Mouse (Mus musculus): Measurements from ENCODE around the gene Mgat4b. TPM values are rescaled to one million over a fixed set of nuclear protein-coding genes. Genes with fewer than 3 reads are reported as not detected.
"Not testable (repeated sequence)": the region's sequence is repeated elsewhere in the genome, so short reads cannot be mapped to it uniquely, and the experiment has no call there.

Gene Mgat4b
- polyA plus RNA-seq (2015; fragmentation: Nextera tagmentation; extraction: Ambion mirVana) = 17.1 and 20.5 TPM in 2 replicates

DNA sequence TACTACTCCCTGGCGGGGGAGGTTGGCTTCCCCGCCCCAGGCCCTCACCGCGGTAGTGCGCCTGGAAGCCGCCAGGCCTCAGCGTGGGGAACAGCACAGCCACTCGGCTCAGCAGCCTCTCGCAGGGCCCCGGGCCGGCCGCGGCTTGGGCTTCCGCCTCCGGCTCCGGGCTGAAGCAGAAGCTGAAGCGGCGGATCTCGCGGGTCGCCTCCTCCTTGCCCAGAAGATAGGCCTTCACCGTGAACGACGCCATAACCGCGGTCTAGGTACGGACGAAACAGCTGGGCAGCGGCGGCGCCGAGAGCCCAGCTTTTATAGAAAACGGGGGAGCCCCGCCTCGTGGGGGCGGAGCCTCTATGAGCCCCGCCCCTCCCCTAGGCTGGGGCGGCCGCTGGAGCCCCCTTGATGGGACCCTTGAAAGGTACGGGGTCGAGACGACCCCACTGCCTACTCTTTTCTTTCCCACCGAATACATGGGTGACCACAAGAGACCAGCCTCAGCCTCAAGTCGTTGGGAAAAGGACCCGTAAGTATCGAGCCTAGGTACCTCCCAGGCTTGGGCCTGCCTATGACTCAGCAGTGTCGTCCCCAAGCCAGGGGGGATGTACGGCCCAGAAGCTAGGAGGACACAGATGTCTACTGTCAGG lies at the start of gene Mgat4b, which contains the start of gene Sqstm1:
Mgat4b (plus strand) TSS at position 386 of the 647 bp plus-strand sequence.
Sqstm1 (minus strand) TSS at position 323 of the 647 bp plus-strand sequence.
- H3K27ac ChIP-seq = peak within 1 kb of the TSS; percentile 96
- peak within 1 kb of the TSS; percentile 86 for H3K4me3 ChIP-seq
- WGBS = under 1% methylated on average over 48 of the region's 48 CpGs
- H3K4me2 ChIP-seq (replicated peaks) = peak within 1 kb of the TSS; percentile 71
- H3K9me3 ChIP-seq = no peaks in the 10 kb centered on the region
- peak; percentile 71 for ATAC-seq (ENCODE audit: low FRiP score, low read depth)
- no peaks in the 10 kb centered on the region for H3K27me3 ChIP-seq
- peaks cover 17% of the 10 kb centered on the region for H3K4me1 ChIP-seq
- peak within 1 kb of the TSS; percentile 97 for H3K9ac ChIP-seq
- H3K36me3 ChIP-seq = peaks cover 26% of the 10 kb centered on the region

DNA sequence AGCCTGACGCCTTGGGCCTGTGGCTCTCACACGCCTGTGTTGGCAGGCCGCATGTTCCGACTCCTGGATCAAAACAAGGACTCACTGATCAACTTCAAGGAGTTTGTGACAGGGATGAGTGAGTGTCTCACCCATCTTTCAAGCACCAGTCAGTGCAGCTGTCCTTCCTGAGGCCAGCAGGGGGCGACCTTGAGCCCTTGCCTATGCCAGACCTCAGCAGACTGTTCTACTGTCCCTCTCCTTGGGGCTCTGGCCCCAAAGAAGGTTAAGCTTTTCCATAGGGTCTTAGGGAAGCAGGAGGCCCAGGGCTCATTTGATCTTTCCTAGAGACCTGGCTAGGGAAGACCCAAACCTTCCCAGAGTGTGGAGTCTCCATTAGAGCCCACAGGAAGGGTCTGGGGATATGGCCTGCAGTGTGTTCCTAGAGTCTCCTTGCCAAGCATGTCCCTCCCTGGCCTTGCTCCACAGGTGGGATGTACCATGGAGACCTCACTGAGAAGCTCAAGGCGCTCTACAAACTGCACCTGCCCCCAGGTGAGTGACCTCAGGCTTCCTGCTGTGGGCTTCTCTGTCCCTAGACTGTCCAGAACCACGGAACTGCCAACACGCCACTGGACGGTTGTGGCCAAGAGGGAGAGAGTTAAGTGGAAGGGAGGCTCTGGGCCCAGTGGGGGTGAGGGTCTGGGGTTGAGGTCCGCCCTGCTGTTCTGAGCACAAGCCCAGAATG lies 48.9 kb upstream of the Mgat4b start:
- Histone ChIP-seq H3K36me3 (peaks cover 94% of the 10 kb centered on the region), H3K27ac (no peak overlapping the region), H3K9ac (no peak overlapping the region), H3K4me2 (replicated peaks) (no peak overlapping the region), H3K27me3 (no peaks in the 10 kb centered on the region), H3K9me3 (no peaks in the 10 kb centered on the region), H3K4me1 (no peaks in the 10 kb centered on the region), H3K4me3 (no peak overlapping the region)
- no peak; the same call in 1 of the 2 replicates for ATAC-seq (ENCODE audit: low FRiP score, low read depth)
- WGBS = 64% methylated on average over 10 of the region's 10 CpGs

DNA sequence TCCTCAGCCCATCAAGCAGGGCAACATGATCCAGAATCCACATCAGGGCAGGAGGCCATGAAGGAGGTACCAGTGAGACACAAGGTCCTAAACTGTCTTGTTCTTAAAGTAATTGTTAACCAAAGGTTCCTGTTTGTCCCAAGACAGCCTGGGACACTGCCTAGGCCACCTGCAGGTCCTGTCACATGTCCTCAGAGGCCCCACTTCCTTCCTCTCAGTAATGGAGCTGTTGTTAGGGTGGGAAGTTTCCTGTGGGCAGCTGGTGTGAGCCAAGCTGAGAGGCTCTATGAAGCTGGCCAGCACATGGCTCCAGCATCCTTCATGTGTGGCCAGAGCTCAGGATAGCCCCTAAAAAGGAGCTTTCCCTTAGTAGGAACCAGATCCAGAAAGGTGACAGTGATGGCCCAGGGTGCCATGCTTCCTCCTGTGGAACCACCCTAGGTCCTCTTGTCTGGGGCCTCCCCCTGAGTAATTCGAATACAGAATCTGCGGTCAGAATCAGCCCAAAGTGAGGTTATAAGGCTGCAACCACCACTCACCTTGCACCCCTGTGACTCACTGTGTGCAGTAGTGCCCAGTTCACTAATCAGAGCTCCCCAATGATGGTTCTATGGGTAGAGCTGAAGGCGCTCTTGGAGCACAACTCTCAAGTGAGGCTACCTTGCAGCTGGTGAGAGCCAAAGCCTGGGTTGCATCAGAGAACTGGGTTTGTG lies 48.2 kb upstream of the Mgat4b start:
- ATAC-seq (ENCODE audit: low FRiP score, low read depth) = no peak
- Histone ChIP-seq H3K27ac (no peak overlapping the region), H3K4me2 (replicated peaks) (no peak overlapping the region), H3K36me3 (peaks cover 88% of the 10 kb centered on the region), H3K9ac (no peak overlapping the region), H3K4me3 (no peak overlapping the region), H3K27me3 (no peaks in the 10 kb centered on the region), H3K9me3 (no peaks in the 10 kb centered on the region), H3K4me1 (no peaks in the 10 kb centered on the region)
- WGBS = 96% methylated on average over 3 of the region's 3 CpGs

DNA sequence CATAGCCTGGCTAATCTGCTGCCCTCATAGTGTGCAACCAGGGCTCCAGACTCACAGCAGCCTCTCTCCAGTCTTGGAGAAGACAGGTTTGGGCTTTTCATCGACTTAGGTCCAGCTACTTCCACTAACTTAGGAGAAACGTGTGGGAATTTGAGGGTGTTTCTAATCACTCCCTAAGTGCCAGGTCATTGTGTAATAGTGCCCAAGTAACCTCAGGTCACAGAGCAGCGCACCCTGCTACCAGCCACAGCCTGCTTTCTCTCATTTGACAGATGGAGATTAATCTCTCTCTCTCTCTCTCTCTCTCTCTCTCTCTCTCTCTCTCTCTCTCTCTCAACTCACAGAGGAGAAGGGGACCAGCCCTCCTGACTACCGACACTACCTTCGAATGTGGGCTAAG lies 42.3 kb upstream of the Mgat4b start:
- Histone ChIP-seq H3K9me3 (no peaks in the 10 kb centered on the region), H3K27me3 (no peaks in the 10 kb centered on the region), H3K27ac (no peak overlapping the region), H3K9ac (no peak overlapping the region), H3K4me3 (no peak overlapping the region), H3K4me2 (replicated peaks) (no peak overlapping the region), H3K36me3 (peaks cover 73% of the 10 kb centered on the region), H3K4me1 (no peaks in the 10 kb centered on the region)
- ATAC-seq (ENCODE audit: low FRiP score, low read depth) = no peak
- 80% methylated on average over 5 of the region's 5 CpGs for WGBS

DNA sequence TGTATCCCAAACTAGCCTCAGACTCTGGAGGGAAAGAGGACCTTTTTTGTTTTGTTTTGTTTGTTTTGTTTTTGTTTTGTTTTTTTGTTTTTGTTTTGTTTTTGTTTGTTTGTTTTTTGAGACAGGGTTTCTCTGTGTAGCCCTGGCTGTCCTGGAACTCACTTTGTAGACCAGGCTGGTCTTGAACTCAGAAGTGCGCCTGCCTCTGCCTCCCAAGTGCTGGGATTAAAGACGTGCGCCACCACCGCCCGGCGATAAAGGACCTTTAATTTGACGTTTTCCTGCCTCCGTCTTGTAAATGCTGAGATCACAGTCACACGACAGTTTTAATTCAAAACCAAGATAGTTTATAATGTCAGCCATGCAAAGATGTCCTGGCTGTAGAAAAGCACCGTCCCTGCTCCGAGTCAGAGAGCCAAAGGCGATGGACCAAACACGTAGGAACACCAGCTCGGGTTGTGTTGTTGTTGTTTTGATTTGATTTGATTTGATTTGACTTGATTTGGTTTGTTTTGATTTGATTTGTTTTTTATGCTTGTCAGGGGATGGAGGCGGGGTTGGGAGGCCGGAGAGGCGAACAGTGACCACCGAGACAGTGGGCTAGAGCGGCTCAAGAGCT lies 36.5 kb upstream of the Mgat4b start, which contains the start of gene Mrnip:
Mrnip (plus strand) TSS at position 334 of the 619 bp plus-strand sequence.
- peak within 1 kb of the TSS; percentile 89 for H3K4me2 ChIP-seq (replicated peaks)
- not testable (repeated sequence) for H3K9me3 ChIP-seq, H3K4me1 ChIP-seq, H3K27ac ChIP-seq, H3K27me3 ChIP-seq
- peak within 1 kb of the TSS; percentile 83 for H3K9ac ChIP-seq
- peaks cover 50% of the 10 kb centered on the region for H3K36me3 ChIP-seq
- whole genome bisulfite sequencing = 5% methylated on average over 19 of the region's 19 CpGs
- ATAC-seq (ENCODE audit: low FRiP score, low read depth) = peak; percentile 46; the same call in 1 of the 2 replicates
- peak within 1 kb of the TSS; percentile 76 for H3K4me3 ChIP-seq

DNA sequence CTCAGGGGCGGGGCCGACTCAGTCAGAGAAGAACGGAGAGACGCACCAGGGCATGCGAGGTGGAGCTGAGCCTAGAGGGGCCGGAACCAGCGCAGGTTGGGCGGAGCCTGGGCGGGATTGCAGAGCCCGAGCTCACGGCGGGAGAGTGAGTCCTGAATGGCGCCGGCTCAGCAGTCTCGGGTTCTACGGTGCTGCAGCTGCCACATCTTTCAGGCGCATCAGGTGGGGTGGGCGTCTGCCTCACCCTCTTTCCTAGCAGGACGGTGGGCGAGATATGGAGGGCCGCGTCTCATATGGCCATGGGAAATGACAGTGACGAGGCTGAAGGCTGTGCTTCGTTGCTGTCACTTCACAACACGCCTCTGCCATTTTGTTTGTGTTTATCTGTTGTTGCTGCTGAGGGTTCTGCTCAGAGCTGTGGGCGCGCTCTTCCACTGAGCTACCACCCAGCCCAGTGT lies 35.9 kb upstream of the Mgat4b start:
- peak overlapping the region; percentile 76 for H3K4me3 ChIP-seq
- peaks cover 49% of the 10 kb centered on the region for H3K36me3 ChIP-seq
- no peaks in the 10 kb centered on the region for H3K27me3 ChIP-seq
- H3K4me1 ChIP-seq = peaks cover 8% of the 10 kb centered on the region
- ATAC-seq (ENCODE audit: low FRiP score, low read depth) = peak; percentile 100
- peak overlapping the region; percentile 89 for H3K4me2 ChIP-seq (replicated peaks)
- under 1% methylated on average over 27 of the region's 27 CpGs for WGBS
- H3K27ac ChIP-seq = no peak overlapping the region
- H3K9me3 ChIP-seq = no peaks in the 10 kb centered on the region
- H3K9ac ChIP-seq = peak overlapping the region; percentile 83

DNA sequence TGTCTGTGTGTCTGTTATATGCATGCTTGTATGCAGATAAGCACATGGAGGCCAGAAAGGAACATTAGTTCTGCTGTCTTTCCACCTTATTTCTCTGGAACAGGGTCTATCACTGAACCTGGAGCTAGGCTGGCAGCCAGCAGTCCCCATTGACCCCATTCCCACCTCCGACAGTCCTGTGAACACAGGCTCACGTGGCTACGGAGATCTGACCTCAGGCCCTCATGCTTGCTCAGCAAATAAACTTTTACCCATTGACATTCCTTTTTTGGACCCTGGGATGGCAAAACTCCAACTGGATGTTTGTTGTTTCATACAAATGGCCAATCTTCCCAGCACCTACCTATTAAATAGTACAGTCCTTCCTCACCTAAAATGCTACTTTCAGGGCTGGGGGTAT lies 34.3 kb upstream of the Mgat4b start:
- WGBS = 87% methylated on average over 3 of the region's 3 CpGs

DNA sequence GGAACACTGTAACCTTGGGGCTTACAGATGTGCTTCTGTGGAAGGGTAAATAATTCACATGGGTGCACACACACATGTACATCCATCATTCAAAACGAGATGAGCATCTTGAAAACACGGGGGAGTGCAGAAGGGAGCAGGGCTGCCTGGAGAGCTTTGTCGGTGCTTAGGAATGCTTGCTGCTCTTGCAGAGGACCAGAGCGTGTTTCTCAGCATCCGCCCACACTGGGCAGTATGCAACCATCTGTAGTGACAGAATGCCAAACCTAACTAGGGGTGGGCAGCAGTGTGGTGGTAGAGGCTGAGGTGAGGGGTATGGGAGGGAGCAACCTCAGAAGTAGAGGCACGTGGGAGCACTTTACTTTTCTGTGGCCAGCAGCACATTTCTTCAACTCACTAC lies 33.6 kb upstream of the Mgat4b start:
- H3K36me3 ChIP-seq = peaks cover 32% of the 10 kb centered on the region
- no peak overlapping the region for H3K4me2 ChIP-seq (replicated peaks)
- 82% methylated on average over 6 of the region's 6 CpGs for WGBS
- H3K9me3 ChIP-seq = no peaks in the 10 kb centered on the region
- H3K4me1 ChIP-seq = peaks cover 8% of the 10 kb centered on the region
- H3K27me3 ChIP-seq = no peaks in the 10 kb centered on the region
- H3K4me3 ChIP-seq = no peak overlapping the region
- no peak overlapping the region for H3K27ac ChIP-seq
- ATAC-seq (ENCODE audit: low FRiP score, low read depth) = no peak
- H3K9ac ChIP-seq = no peak overlapping the region

More for the DNA sequence above, 34.3 kb upstream of the Mgat4b start:
- Histone ChIP-seq H3K4me1 (peaks cover 8% of the 10 kb centered on the region), H3K9ac (no peak overlapping the region), H3K4me3 (no peak overlapping the region), H3K27me3 (no peaks in the 10 kb centered on the region), H3K9me3 (no peaks in the 10 kb centered on the region), H3K4me2 (replicated peaks) (no peak overlapping the region), H3K27ac (no peak overlapping the region), H3K36me3 (peaks cover 38% of the 10 kb centered on the region)
- no peak for ATAC-seq (ENCODE audit: low FRiP score, low read depth)

DNA sequence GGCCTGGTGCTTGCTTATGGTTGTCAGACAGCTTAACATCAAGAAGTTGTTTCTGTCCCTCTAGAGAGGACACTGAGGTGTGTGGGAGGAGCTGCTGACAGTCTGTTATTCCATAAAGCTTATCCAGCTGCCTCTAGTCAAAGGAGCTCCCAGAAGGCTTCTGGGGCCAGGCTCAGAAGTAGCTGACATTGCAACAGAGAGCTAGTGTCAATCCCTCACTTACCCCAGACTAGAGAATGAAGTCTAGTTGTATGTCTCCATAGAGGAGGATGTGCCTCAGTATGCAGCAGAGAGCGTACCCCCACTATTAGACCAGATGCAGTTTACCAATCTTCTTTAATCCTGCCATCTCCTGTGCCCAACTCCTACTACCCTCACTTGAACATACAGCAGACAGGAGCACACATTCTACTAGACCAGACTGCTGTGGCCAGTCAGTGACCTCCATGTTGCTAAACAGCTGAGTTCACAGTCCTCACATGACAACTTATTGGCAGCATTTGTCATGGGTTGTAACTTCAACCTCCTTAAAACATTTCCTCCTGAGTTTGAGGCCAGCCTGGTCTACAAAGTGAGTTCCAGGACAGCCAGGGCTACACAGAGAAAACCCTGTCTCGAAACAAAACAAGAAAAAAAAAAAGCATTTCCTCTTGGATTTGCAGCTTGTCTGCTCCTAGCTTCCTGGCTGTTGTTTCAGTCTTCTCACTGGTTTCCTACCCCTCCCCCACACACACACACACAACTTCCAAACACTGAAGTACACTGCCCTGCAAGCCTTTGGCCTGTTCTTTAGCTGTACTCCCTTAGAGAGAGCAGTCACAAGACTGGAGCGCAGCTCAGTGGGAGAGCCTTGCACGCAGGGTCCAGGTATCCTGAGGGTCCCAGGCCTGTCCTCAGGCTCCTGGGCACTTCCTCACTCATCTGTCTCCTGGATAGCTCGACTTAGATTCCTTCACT lies 31.9 kb upstream of the Mgat4b start:
- ATAC-seq (ENCODE audit: low FRiP score, low read depth) = no peak
- Histone ChIP-seq H3K27ac (no peak overlapping the region), H3K36me3 (peaks cover 36% of the 10 kb centered on the region), H3K27me3 (no peaks in the 10 kb centered on the region), H3K9me3 (no peaks in the 10 kb centered on the region), H3K4me1 (peaks cover 8% of the 10 kb centered on the region), H3K4me3 (no peak overlapping the region), H3K9ac (no peak overlapping the region), H3K4me2 (replicated peaks) (no peak overlapping the region)
- WGBS = 79% methylated on average over 5 of the region's 5 CpGs

DNA sequence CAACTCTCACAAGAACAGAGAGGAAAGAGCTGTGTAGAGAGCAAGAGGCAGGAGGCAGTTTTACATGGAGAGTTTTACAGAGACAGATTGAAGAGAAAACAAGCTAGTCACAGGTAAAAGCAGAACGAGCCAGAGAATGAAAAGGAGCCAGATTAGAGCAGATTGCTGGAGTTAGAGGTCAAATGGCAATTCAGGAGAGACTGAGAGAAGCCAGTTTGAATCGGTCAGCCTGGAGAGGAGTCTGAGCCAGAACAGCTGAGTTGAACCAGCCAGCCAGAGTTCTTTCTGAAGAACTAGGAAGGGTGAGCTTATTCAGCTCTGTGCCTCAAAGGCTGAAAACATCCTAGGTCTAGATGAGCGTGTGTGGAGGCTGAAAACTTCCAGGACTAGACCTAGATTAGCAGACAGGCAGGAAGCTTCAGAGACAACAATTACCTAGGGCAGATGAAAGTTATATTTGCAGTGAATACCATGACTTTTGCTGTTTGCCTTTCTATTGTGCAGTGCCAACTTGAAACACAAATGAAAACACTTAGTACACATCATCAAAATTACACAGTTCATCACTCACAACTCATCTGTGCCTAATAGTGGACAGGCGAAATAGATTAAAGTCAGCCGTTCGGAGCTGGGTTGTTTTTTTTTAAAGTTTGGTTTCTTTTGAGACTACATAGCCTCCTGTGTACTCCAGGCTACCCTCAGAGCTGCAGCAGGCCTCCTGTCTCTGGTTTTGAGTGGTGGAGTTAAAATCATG lies 30.0 kb upstream of the Mgat4b start:
- Histone ChIP-seq H3K4me3 (no peak overlapping the region), H3K4me1 (no peaks in the 10 kb centered on the region; the same call in 1 of the 2 replicates), H3K9me3 (no peaks in the 10 kb centered on the region), H3K36me3 (peaks cover 36% of the 10 kb centered on the region), H3K4me2 (replicated peaks) (no peak overlapping the region), H3K27me3 (no peaks in the 10 kb centered on the region), H3K27ac (no peak overlapping the region), H3K9ac (no peak overlapping the region)
- WGBS = 71% methylated on average over 6 of the region's 6 CpGs
- ATAC-seq (ENCODE audit: low FRiP score, low read depth) = no peak
